In the genomic region with DNA sequence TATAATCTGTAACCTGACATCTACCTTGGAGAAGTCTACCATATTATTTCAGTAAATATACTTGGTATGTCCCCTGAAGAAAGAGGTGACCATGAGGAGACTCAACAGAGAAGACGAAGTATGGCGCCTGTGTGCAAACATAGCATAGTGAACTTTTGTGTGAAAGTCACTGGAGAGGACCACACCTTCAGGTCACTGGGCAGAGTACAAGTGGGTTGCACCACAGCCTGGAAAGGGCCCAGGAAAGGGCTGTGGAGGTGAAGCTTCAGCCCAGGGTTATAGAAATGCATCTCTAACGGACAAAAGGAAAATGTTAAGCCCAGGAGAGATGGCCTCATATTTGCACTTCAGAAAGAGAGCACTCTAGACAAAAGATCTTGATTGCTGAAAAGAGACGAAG, we compare ENCODE assay signal across 16 mouse cellular contexts.
"Had no signal": no experiment of that assay in that cellular context is flagged by ENCODE, and none has a peak within 500 bp of the region (broad histone marks: within the 10 kb centered on the region; RNA-seq: fewer than 3 reads in every experiment).

No protein-coding gene starts in this region.

- H3K9ac ChIP-seq: neural tube, embryonic 13.5 days; neural tube, embryonic 15.5 days; stomach, embryonic 15.5 days had no signal

- DNase-seq: retina, postnatal 1 day; right cerebral cortex, adult 18-20 months; right cerebral cortex, postnatal 14 days; right cerebral cortex, postnatal 25 days; right cerebral cortex, postnatal 4 days; spleen, adult 18-20 months; thymus, adult 18-20 months; thymus, adult 2 months; thymus, postnatal 14 days; thymus, postnatal 25 days; thymus, postnatal 36 days; thymus, postnatal 4 days had no signal

- H3K9me3 ChIP-seq: neural tube, embryonic 13.5 days; neural tube, embryonic 15.5 days; stomach, embryonic 15.5 days had no signal

- H3K4me3 ChIP-seq: neural tube, embryonic 13.5 days; neural tube, embryonic 15.5 days; stomach, embryonic 15.5 days had no signal

- H3K27ac ChIP-seq: neural tube, embryonic 13.5 days; neural tube, embryonic 15.5 days; stomach, embryonic 15.5 days; stomach, postnatal 0 days had no signal

- H3K4me2 ChIP-seq: neural tube, embryonic 13.5 days; neural tube, embryonic 15.5 days; stomach, embryonic 15.5 days had no signal

- H3K4me1 ChIP-seq: stomach, embryonic 15.5 days had no signal

- H3K27me3 ChIP-seq: neural tube, embryonic 13.5 days; neural tube, embryonic 15.5 days; stomach, embryonic 15.5 days had no signal

- H3K36me3 ChIP-seq: neural tube, embryonic 13.5 days; neural tube, embryonic 15.5 days; stomach, embryonic 15.5 days had no signal
